Mouse (Mus musculus) lung, adult 2 months (tissue): ENCODE measurements at regions not wholly inside any gene's neighbourhood (a gene's known extent, or its start where the extent isn't known, plus 50 kb on each side); places are given as distances from the start of the nearest gene placed in this dataset.

Experiments used
- CTCF ChIP-seq: fragments of 200-500 bp; IDR thresholded peaks from 2 replicates; pipeline ENCODE4 v1.5.1; 2011; ENCODE audit warnings: mild to moderate bottlenecking, low read length, control low read depth; ENCODE audit not compliant: insufficient read depth
- POLR2A ChIP-seq: fragments of 200-500 bp; IDR thresholded peaks from 2 replicates; pipeline ENCODE4 v1.6.1; 2011; ENCODE audit warnings: low read depth, mild to moderate bottlenecking, control low read depth, low read length, borderline replicate concordance; ENCODE audit errors: extremely low read depth

DNA sequence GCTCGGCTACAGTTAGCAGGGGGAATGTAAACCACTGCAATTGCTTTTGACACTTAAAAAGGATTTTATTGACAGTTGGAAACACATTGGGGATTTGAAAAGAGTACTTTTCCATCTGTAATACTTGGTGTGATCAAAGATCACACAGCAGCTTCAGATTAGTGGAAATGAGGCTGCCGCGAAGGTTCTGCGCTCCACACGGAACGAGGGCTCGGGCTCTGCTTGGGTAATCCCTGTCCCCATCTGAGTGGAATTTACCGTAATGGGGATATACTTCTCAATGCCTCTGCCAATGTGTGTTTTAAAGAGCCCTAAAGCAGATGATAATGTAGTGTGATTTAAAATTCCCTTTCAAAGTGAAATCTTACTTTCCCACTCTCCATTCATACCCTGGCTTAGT is 194.4 kb upstream of the Adamts16 start:
- TF ChIP-seq CTCF, result no peak
- no peak for TF ChIP-seq POLR2A
